Mouse (Mus musculus): ENCODE results near the gene Zfp704.

Gene Zfp704

DNA sequence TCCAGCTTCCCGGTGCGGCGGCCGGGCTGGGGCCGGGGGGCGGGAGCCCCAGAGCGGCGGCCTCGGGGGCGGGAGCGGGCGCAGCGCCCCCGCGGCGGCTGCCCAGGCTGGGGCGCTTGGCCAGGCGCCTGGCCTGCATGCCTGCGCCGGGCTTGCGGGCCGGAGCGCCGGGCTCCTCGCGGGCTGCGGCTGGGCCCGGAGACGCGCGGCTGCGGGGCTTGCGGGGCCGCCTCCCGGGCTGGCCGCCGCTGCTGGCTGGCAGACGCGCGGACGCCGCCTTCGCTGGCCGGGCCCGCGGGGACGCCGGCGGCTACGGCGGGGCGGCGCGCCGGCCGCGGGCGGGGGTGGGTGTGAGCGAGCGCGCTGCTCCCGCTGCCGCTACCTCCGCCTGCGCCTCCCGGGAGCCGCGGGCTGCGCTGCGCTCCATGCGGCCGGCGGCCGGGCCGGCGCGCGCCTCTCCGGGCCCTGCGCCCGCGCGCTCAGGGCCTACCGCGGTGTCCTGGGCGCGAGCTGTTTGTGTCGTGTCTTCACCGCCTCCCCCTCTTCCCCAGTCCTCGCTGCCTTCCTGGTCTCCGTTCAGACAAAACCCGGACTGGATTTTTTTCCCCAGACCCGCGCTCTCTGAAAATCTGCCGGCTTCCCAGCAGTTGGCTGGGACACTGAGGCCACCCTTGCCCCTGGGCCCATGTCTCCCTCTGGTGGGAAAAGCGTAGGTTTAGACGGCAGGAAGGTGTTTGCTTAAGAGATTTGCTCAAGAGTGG is at the start of gene Zfp704:
Zfp704 (minus strand) TSS at position 505 of the 761 bp plus-strand sequence.
- peak; percentile 99 for DNase-seq

- no peak for DNase-seq
Measured at GRCm38 (mm10) chr3:9633036-9634005, 23.4 kb upstream of the Zfp704 start.

DNA sequence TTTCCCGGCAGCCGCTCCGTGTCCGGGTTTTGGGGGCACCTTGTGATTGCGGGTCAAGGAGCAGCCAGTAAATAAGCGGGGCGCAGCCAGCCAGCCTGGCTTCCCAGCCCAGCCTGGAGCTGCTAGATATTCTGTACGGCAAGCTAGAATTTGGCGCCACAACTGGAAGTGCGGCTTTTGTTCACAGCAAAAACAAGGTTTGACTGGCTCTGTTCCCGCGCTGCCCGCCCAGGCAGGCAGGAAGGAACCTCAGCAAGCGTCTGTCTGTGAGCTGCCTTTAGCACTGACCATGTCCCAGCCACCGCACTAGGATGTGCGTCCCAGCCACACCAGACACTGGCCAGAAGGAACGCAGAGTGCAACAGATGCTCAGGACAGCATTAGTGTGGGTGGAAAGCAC is 20.1 kb upstream of the Zfp704 start:
- peak; percentile 92 for DNase-seq

DNA sequence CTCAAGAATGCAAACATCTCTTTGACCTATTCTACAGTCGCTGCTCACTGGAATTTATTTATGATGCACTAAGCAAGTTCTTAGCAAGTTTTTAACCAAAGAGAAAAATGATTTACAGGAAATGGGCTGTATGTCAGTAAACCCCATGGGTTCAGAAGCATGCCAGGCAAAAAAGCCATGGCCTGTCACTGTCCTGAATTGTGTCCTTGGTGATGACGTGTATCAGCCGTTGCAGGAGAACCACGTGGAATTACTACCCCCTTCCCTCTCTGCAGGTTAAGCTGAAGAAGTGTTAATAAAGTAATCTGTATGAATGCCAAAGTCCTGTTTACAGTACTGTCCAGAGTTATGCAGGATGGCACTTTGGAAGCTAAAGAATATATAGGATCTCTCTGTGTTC is 18.2 kb upstream of the Zfp704 start:
- no peak for DNase-seq

DNA sequence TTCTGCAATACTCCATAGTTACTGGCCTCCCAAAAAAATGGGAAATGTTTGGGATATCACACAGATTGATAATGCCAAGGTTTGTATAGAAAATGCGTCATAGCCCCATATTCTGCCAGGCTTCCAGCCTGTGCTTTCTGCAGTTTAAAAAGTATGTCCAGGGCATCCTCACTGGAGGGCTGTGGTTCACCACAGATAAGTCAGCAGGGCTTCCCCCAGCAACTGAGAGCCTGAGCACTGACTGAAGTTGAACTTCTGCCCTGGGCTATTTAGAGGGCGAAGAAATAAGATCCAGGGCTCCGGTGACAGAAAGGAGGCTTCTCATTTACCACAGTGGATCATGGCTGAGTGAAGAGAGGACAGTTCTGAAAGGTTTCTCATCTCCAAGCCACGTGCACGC is 16.3 kb upstream of the Zfp704 start:
- no peak for DNase-seq

GRCm38 (mm10) chr3:9620611-9621010 is 10.7 kb upstream of the Zfp704 start:
- no peak for DNase-seq

DNA sequence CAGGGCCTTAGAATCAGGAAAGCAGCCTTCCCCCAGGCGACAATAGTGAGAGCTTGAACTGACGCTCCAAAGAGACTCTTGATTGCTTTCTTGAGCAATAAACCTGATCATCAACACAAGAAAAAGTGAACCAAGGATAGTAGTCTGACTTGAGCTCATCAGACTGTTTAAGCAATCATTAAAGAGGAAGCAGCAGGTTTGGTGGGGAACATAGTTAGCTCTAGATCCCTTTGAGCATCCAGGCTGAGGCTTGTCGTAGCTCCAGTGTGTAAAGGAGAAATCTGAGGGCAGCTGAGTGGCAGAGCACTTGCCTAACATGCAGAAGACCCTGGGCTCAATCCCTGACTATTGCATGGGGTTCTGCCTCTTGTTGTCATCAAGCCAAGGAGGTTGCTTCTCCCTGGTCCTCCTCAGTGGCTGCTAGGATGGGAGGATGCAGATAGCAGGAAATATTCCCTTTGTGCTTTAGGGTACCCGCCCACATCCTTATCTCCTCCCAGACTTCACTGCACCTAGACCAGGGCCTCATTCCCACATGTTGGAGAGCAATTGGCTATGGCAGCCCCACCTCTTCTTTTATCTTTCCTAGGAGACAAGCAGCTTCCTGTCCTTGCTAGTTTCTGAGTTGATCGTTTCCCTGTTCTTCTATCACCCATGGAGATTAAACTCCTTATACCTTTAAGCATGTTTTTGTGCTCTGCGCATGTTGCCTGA is 9.8 kb upstream of the Zfp704 start:
- DNase-seq = no peak

- DNase-seq = no peak
Measured at GRCm38 (mm10) chr3:9617101-9617500, 7.2 kb upstream of the Zfp704 start.

- no peak for DNase-seq
Measured at GRCm38 (mm10) chr3:9614676-9615075, 4.8 kb upstream of the Zfp704 start.

DNA sequence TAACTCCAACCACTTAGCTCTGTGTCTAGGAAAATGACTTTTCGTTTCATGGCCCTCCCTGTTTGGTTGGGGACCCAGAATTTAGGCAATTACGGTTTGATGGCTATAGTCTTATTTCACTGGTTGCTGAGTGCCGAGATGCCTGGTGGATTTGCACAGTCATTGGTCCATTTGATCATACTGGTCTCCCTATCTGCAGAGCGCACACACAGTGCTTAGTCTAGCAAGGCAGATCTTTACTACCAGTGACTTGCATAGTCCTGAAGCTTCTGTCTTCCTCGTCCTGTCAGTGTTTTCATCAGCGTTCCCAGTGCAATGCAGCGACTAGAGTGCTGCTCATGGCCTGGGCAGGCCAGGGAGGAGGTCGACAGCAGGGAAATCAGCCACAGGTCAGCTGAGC is 4.1 kb upstream of the Zfp704 start:
- DNase-seq = no peak

- no peak for DNase-seq
Measured at GRCm38 (mm10) chr3:9611226-9611625, 1.3 kb upstream of the Zfp704 start.

DNA sequence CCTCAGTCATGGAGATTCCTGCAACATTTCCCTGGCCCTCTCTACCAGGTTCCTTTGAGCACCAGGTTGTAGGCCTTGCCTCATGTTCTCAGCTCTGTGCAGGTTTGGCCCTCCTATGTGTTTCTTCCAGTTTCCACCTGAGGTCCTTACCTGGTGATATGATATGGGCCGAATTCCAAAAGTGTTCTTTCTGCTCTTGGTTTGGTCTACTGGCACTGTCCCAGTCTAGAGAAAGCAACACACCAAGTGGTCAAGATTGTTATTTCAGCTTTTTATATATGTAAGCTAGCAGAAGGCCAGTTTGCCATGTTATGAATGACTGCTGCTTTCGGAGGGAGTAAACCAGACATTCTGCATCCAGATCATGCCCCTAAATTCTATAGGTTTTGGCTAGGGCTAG is 541 bp upstream of the Zfp704 start:
- DNase-seq = no peak

DNA sequence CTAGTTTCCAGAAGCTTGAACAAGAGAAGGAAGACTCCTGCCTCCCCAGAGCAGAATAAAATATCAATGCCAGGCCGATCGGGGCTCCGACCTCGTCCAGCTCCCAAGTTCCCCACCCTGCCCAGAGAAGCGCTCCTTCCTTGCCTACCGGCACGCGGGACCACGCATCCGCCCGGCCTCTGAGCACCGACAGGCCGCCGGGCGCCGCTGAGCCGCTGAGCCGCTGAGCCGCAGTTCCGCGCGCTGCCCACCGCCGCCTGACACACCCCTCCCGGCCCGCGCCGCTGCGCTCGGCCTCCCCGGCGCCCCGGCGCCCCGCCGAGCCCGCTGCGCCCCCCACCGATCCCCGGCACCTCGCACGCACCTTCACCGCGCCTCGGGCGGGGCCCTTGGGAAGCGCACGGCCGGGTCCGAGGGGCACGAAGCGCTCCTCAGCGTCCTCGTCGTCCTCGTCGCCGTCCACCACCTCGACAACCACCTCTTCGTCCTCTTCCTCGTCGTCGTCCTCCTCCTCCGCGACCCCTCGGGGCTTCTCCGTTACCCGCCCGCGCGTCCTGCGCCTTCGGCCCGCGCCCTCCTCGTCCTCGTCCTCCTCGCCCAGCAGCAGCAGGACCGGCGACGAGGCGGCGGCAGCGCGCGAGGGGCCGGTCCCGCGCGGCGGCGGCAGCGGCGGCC is 842 bp downstream of the Zfp704 start:
- peak; percentile 95 for DNase-seq

DNA sequence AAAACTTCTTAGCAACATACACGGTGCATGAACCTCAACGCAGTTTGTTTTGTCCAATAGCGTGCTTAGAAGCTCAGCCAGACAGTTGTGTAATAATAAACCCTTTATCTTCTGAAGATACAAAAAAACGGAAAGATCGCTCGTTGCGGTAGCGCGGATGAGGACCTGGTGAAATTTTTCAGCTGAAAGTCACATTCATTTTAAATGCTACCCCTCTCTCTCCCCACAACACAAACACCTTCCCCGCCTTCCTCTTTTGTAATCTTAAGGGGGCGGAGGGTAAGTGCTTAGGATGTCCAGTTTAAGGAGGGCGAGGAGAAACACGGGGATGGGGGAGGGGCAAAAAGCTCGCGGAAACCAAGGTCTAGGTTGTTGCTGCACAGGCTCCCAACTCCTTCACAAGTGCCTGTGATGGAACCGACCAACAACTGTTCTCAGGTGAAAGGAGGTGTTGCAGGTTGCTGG is 1.4 kb downstream of the Zfp704 start:
- DNase-seq = peak; percentile 93

- no peak for DNase-seq
Measured at GRCm38 (mm10) chr3:9607686-9608085, 2.2 kb downstream of the Zfp704 start.

GRCm38 (mm10) chr3:9605784-9606706 is 3.8 kb downstream of the Zfp704 start:
- DNase-seq = peak; percentile 94

GRCm38 (mm10) chr3:9604941-9605340 is 4.9 kb downstream of the Zfp704 start:
- no peak for DNase-seq

DNA sequence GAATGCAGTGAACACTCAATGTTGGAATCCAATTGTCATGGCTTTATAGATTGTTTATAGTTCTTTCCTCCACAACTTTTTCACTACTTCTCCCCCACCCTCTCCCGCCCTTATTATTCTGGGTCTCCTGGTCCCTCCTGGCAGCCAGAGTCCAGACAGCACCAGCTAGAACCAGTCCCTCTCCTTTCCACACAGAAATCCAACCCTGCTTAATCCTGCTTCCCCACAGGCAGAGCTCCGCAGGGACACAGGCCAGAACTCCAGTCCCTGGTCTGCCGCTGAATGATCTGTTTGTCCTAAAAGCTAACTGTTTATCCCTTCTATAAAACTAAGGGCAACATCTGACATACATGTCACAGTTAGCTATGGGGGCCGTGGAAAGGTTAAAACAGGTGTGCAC is 6.0 kb downstream of the Zfp704 start:
- no peak for DNase-seq

GRCm38 (mm10) chr3:9600577-9600976 is 9.3 kb downstream of the Zfp704 start:
- DNase-seq = no peak

DNA sequence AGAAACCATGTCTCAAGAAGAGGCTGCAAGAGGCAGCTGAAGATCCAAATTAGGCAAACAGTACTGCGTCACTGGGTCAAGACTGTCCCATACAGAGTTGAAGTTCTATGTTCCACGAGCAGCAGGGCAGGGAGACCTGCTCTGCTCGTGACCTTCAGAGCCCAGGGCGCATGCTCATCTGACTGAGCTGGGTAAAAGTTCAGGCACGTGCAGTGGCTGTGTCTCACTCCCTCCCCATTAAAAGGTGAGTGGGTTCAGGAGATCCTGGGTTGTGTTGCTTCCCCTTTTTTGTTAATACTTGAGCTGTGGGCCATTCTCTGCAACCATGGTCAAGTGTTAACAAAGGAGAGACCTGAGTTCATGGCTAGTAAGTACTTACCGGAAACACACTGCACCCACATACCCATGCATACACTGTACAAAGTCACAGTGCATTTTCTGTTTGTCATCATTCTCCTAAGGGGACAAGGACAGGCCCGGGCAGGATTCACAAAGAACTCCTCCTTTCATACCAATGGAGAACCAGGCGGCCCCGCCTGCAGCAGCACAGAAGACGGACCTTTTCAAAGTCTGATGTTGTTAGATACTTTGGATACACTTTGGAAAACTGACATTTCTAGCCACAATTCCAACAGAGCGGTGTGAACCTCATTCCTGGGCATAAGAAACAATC is 10.0 kb downstream of the Zfp704 start:
- DNase-seq = no peak

GRCm38 (mm10) chr3:9598061-9598460 is 11.8 kb downstream of the Zfp704 start:
- no peak for DNase-seq
